Mouse (Mus musculus) G1E (cell line): ENCODE results near the gene Bmp8a.

Experiments used
- CTCF ChIP-seq: IDR thresholded peaks from 2 replicates; pipeline ENCODE4 v1.5.1; 2012; ENCODE audit warnings: low read depth, low read length, inconsistent platforms, mixed read lengths
- GATA1 ChIP-seq: IDR thresholded peaks from 2 replicates; pipeline ENCODE4 v1.6.1; 2012; ENCODE audit warnings: borderline replicate concordance, low read length, inconsistent platforms, mixed read lengths

DNA sequence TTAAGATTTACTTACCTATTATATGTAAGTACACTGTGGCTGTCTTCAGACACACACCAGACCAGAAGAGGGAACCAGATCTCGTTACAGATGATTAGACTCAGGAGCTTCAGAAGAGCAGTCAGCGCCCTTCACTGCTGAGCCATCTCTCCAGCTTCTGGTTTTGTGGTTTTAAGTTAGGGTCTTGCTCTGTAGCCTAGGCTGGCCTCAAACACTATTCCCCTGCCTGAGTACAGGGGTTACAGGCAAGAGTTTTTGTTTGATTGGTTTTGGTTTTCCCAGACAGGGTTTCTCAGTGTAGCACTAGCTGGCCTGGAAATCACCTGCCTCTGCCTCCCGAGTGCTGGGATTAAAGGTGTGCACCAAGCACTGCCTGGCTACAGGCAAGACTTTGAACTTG, 50.7 kb downstream of the Bmp8a start:
- TF ChIP-seq GATA1 (no peak), CTCF (no peak)
